Mouse (Mus musculus) thymus, adult 2 months (tissue): ENCODE measurements around the gene Rptor. TPM values are rescaled to one million over a fixed set of nuclear protein-coding genes. Genes with fewer than 3 reads are reported as not detected.

Experiments used
- DNase-seq: peaks from one replicate; pipeline ENCODE4 v3.0.0; 2021
- H3K27ac ChIP-seq: fragments of 200-500 bp; 2 replicates; pipeline ENCODE4 v1.5.1; 2012; ENCODE audit warnings: low read length, control low read depth; ENCODE audit not compliant: control insufficient read depth, insufficient read depth
- H3K27me3 ChIP-seq: fragments of 200-500 bp; 2 replicates; pipeline ENCODE4 v1.6.1; 2012; ENCODE audit warnings: mild to moderate bottlenecking, low read length, moderate library complexity, mixed read lengths; ENCODE audit not compliant: control insufficient read depth, insufficient read depth
- H3K36me3 ChIP-seq: fragments of 200-500 bp; 2 replicates; pipeline ENCODE4 v1.6.1; 2012; ENCODE audit warnings: mild to moderate bottlenecking, low read length, moderate library complexity; ENCODE audit not compliant: control insufficient read depth, insufficient read depth
- H3K4me1 ChIP-seq: fragments of 200-500 bp; replicated peaks from 2 replicates; pipeline ENCODE4 v1.6.1; 2012; ENCODE audit warnings: low read length; ENCODE audit not compliant: control insufficient read depth, insufficient read depth
- H3K4me3 ChIP-seq: fragments of 200-500 bp; 2 replicates; pipeline ENCODE4 v1.5.1; 2012; ENCODE audit warnings: mild to moderate bottlenecking, low read length, control low read depth, moderate library complexity; ENCODE audit not compliant: control insufficient read depth, insufficient read depth
- CTCF ChIP-seq: fragments of 200-500 bp; IDR thresholded peaks from 2 replicates; pipeline ENCODE4 v1.5.1; 2012; ENCODE audit warnings: mild to moderate bottlenecking, control low read depth, low read length, moderate library complexity, borderline replicate concordance; ENCODE audit not compliant: control insufficient read depth, poor library complexity, insufficient read depth; ENCODE audit errors: extremely low read depth
- POLR2A ChIP-seq: fragments of 200-500 bp; IDR thresholded peaks from 2 replicates; pipeline ENCODE4 v1.6.1; 2012; ENCODE audit warnings: mild to moderate bottlenecking, low read length, control low read depth, moderate library complexity; ENCODE audit not compliant: control insufficient read depth, poor library complexity, insufficient read depth; ENCODE audit errors: extremely low read depth
- WGBS: fragments of 180-500 bp; shearing (Covaris S2); methylation state at CpG from one replicate; pipeline ENCODE4 v1.1.7; 2018; 5-methylcytosine and 5-hydroxymethylcytosine counted together
- polyA plus RNA-seq: library from polyadenylated mRNA; depleted of rRNA; stranded (reverse); fragments of >200 nt; gene quantifications from 2 replicates; pipeline ENCODE4 v1.2.3, GENCODE M21; 2012

The Rptor gene
- polyA plus RNA-seq, 1 experiment = 58.7 TPM

- H3K4me1 ChIP-seq = peaks cover 34% of the 10 kb centered on the region
- no peak for DNase-seq
- no peak overlapping the region for H3K4me3 ChIP-seq
- H3K36me3 ChIP-seq = no peaks in the 10 kb centered on the region
- no peaks in the 10 kb centered on the region for H3K27me3 ChIP-seq
- 97% methylated on average over 5 of the region's 5 CpGs for WGBS
- no peak overlapping the region for H3K27ac ChIP-seq
- no peak for TF ChIP-seq CTCF
- no peak for TF ChIP-seq POLR2A
These were observed 113.3 kb downstream of the Rptor start for GRCm38 (mm10) chr11:119715841-119716596.

- WGBS = 97% methylated on average over 3 of the region's 3 CpGs
These were observed 115.4 kb downstream of the Rptor start for GRCm38 (mm10) chr11:119718115-119718514.

GRCm38 (mm10) chr11:119720101-119721048 is 117.7 kb downstream of the Rptor start:
- peaks cover 3% of the 10 kb centered on the region for H3K4me1 ChIP-seq
- 91% methylated on average over 9 of the region's 9 CpGs for WGBS
- TF ChIP-seq CTCF (no peak), POLR2A (no peak)
- no peak overlapping the region for H3K27ac ChIP-seq
- H3K4me3 ChIP-seq = no peak overlapping the region
- no peaks in the 10 kb centered on the region for H3K27me3 ChIP-seq
- H3K36me3 ChIP-seq = no peaks in the 10 kb centered on the region
- no peak for DNase-seq

More at GRCm38 (mm10) chr11:119718115-119718514, 115.4 kb downstream of the Rptor start:
- no peaks in the 10 kb centered on the region for H3K36me3 ChIP-seq
- H3K27ac ChIP-seq = no peak overlapping the region
- no peaks in the 10 kb centered on the region for H3K27me3 ChIP-seq
- DNase-seq = no peak
- H3K4me1 ChIP-seq = peaks cover 18% of the 10 kb centered on the region
- no peak for TF ChIP-seq CTCF
- no peak for TF ChIP-seq POLR2A
- no peak overlapping the region for H3K4me3 ChIP-seq

GRCm38 (mm10) chr11:119724709-119725108 is 122.0 kb downstream of the Rptor start:
- H3K27ac ChIP-seq = no peak overlapping the region
- no peaks in the 10 kb centered on the region for H3K36me3 ChIP-seq
- no peaks in the 10 kb centered on the region for H3K4me1 ChIP-seq
- WGBS = 90% methylated on average over 9 of the region's 9 CpGs
- no peaks in the 10 kb centered on the region for H3K27me3 ChIP-seq
- TF ChIP-seq POLR2A = no peak
- no peak for TF ChIP-seq CTCF
- H3K4me3 ChIP-seq = no peak overlapping the region
- DNase-seq = no peak

GRCm38 (mm10) chr11:119731382-119731781 is 128.7 kb downstream of the Rptor start:
- H3K36me3 ChIP-seq = no peaks in the 10 kb centered on the region
- H3K4me3 ChIP-seq = no peak overlapping the region
- TF ChIP-seq POLR2A (no peak), CTCF (no peak)
- DNase-seq = no peak
- 91% methylated on average over 5 of the region's 5 CpGs for WGBS
- no peak overlapping the region for H3K27ac ChIP-seq
- no peaks in the 10 kb centered on the region for H3K4me1 ChIP-seq
- no peaks in the 10 kb centered on the region for H3K27me3 ChIP-seq

GRCm38 (mm10) chr11:119732362-119732761 is 129.7 kb downstream of the Rptor start:
- Histone ChIP-seq H3K27ac (no peak overlapping the region), H3K27me3 (no peaks in the 10 kb centered on the region), H3K4me3 (no peak overlapping the region), H3K4me1 (no peaks in the 10 kb centered on the region), H3K36me3 (no peaks in the 10 kb centered on the region)
- DNase-seq = no peak
- TF ChIP-seq POLR2A (no peak), CTCF (no peak)
- 100% methylated on average over 1 of the region's 1 CpGs for WGBS
